Mouse (Mus musculus) testis, adult 2 months (tissue): ENCODE data around the gene Slc12a8.

Experiments
- CTCF ChIP-seq: fragments of 200-500 bp; IDR thresholded peaks from 2 replicates; pipeline ENCODE4 v1.5.1; 2012; ENCODE audit warnings: low read depth, mild to moderate bottlenecking, inconsistent platforms, low read length, moderate library complexity; ENCODE audit not compliant: control insufficient read depth, insufficient read depth, insufficient replicate concordance
- POLR2A ChIP-seq: fragments of 200-500 bp; IDR thresholded peaks from 2 replicates; pipeline ENCODE4 v1.6.1; 2012; ENCODE audit warnings: low read depth, mild to moderate bottlenecking, inconsistent platforms, low read length, moderate library complexity; ENCODE audit not compliant: control insufficient read depth

GRCm38 (mm10) chr16:33516807-33517565 lies at the start of gene Slc12a8:
- no peak for TF ChIP-seq POLR2A
- no peak for TF ChIP-seq CTCF
